27 mouse cellular contexts compared by ENCODE assay signal in the genomic region with DNA sequence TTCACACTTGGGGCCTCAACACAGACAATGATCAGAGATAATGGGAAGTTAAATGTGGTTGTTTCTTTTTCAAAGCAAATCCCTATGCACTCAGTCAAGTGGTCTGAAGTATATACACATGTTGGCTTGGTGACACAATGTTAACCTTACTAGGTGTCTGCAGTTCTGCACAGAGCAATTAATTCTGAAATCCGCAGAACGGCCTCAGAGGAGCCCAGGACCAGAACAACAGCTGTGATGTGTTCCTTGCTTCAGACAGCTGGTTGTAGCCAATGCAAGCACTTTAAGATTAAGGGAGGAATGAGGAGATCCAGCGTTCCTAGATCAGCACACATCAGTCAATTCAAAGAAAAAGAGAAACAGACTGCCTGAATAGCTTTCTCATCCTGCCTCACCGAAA.
DNase-seq lines count a peak whose midpoint lies in the region; ATAC-seq and TF ChIP-seq lines count a peak whose summit lies in the region.
"Had no signal": no experiment of that assay in that cellular context is flagged by ENCODE, and none has a peak within 500 bp of the region (broad histone marks: within the 10 kb centered on the region; RNA-seq: fewer than 3 reads in every experiment).

No protein-coding gene starts in this region.

- no peak overlapping the region for H3K4me2 ChIP-seq in kidney, postnatal 0 days (ENCODE audit: low read length)
- H3K4me2 ChIP-seq in lung, embryonic 16.5 days (ENCODE audit: low read depth, low read length) = no peak overlapping the region
- H3K4me2 ChIP-seq in limb, embryonic 14.5 days (replicated peaks; ENCODE audit: low read depth, low read length, severe bottlenecking) = no peak overlapping the region
- H3K4me2 ChIP-seq: embryonic facial prominence, embryonic 13.5 days; forebrain, embryonic 12.5 days; liver, embryonic 11.5 days; midbrain, embryonic 13.5 days; neural tube, embryonic 15.5 days had no signal

- no peaks in the 10 kb centered on the region for H3K36me3 ChIP-seq in kidney, postnatal 0 days (ENCODE audit: insufficient read depth, low read length)
- H3K36me3 ChIP-seq in lung, embryonic 16.5 days (ENCODE audit: control insufficient read depth, insufficient read depth, low read length) = no peaks in the 10 kb centered on the region
- H3K36me3 ChIP-seq in limb, embryonic 14.5 days (ENCODE audit: control insufficient read depth, insufficient read depth, low read length) = no peaks in the 10 kb centered on the region
- H3K36me3 ChIP-seq: forebrain, embryonic 12.5 days; midbrain, embryonic 13.5 days; neural tube, embryonic 15.5 days had no signal

- H3K4me1 ChIP-seq in kidney, postnatal 0 days (replicated peaks; ENCODE audit: insufficient read depth, low read length) = no peaks in the 10 kb centered on the region
- H3K4me1 ChIP-seq in lung, embryonic 16.5 days (replicated peaks; ENCODE audit: control insufficient read depth, insufficient read depth, low read length) = no peaks in the 10 kb centered on the region; the same call in 1 of the 2 replicates
- H3K4me1 ChIP-seq in limb, embryonic 14.5 days (ENCODE audit: control insufficient read depth, insufficient read depth, low read length) = peaks cover 12% of the 10 kb centered on the region; the same call in 1 of the 2 replicates

- no peak overlapping the region for H3K27ac ChIP-seq in kidney, postnatal 0 days
- no peak overlapping the region for H3K27ac ChIP-seq in lung, embryonic 16.5 days (ENCODE audit: low read length)
- no peak overlapping the region for H3K27ac ChIP-seq in limb, embryonic 14.5 days (replicated peaks; ENCODE audit: low read depth, low read length)
- H3K27ac ChIP-seq: embryonic facial prominence, embryonic 13.5 days; forebrain, embryonic 12.5 days; macrophage; midbrain, embryonic 13.5 days; neural tube, embryonic 15.5 days had no signal

- no peak overlapping the region for H3K4me3 ChIP-seq in kidney, postnatal 0 days (replicated peaks; ENCODE audit: low read depth, low read length)
- no peak overlapping the region for H3K4me3 ChIP-seq in lung, embryonic 16.5 days (ENCODE audit: low read length)
- no peak overlapping the region for H3K4me3 ChIP-seq in limb, embryonic 14.5 days (replicated peaks; ENCODE audit: low read length)
- H3K4me3 ChIP-seq: embryonic facial prominence, embryonic 13.5 days; forebrain, embryonic 12.5 days; midbrain, embryonic 13.5 days; neural tube, embryonic 15.5 days had no signal

- intact Hi-C loops in heart, postnatal 14 days (cut with DNase I) = no loop called here

- TF ChIP-seq CTCF in kidney, postnatal 0 days (IDR thresholded peaks at IDR 0.05; ENCODE audit: low read depth) = no peak

- 24% methylated on average over 4 of the region's 4 CpGs for WGBS in kidney, postnatal 0 days
- 36% methylated on average over 4 of the region's 4 CpGs for WGBS in lung, embryonic 16.5 days
- WGBS in limb, embryonic 14.5 days = 39% methylated on average over 4 of the region's 4 CpGs

- no peaks in the 10 kb centered on the region for H3K27me3 ChIP-seq in kidney, postnatal 0 days (ENCODE audit: insufficient read depth, low read length)
- no peaks in the 10 kb centered on the region for H3K27me3 ChIP-seq in lung, embryonic 16.5 days (ENCODE audit: control insufficient read depth, insufficient read depth, low read depth, low read length)
- H3K27me3 ChIP-seq in limb, embryonic 14.5 days (ENCODE audit: control insufficient read depth, insufficient read depth, low read length) = no peaks in the 10 kb centered on the region
- H3K27me3 ChIP-seq: embryonic facial prominence, embryonic 13.5 days; forebrain, embryonic 12.5 days; midbrain, embryonic 13.5 days; neural tube, embryonic 15.5 days had no signal

- ATAC-seq in kidney, postnatal 0 days (replicated peaks; ENCODE audit: low FRiP score, low read depth) = no peak
- peak; percentile 85 for ATAC-seq in lung, embryonic 16.5 days (ENCODE audit: low read depth)
- peak; percentile 87 for ATAC-seq in limb, embryonic 14.5 days (ENCODE audit: low FRiP score, low read depth)
- ATAC-seq: forebrain, postnatal 0 days; hindbrain, embryonic 16.5 days; midbrain, embryonic 13.5 days had no signal

- H3K9me3 ChIP-seq in kidney, postnatal 0 days (replicated peaks; ENCODE audit: low read length) = no peaks in the 10 kb centered on the region
- H3K9me3 ChIP-seq in lung, embryonic 16.5 days (ENCODE audit: control insufficient read depth, low read length) = no peaks in the 10 kb centered on the region
- H3K9me3 ChIP-seq in limb, embryonic 14.5 days (ENCODE audit: control insufficient read depth, low read length) = no peaks in the 10 kb centered on the region
- H3K9me3 ChIP-seq: embryonic facial prominence, embryonic 13.5 days; forebrain, embryonic 12.5 days; midbrain, embryonic 13.5 days; neural tube, embryonic 15.5 days had no signal

- DNase-seq in heart, postnatal 14 days = peak; percentile 7 to 8
- no peak for DNase-seq in heart, adult 11 months
- DNase-seq in kidney, postnatal 0 days (ENCODE audit: low spot score) = peak; percentile 37
- DNase-seq in kidney, postnatal 25 days = no peak
- no peak for DNase-seq in lung, postnatal 36 days
- DNase-seq in limb, embryonic 14.5 days (ENCODE audit: low spot score) = peak; percentile 23
- no peak for DNase-seq in Muller cell, postnatal 12 days (ENCODE audit: inconsistent ontology term)
- DNase-seq: adrenal gland, postnatal 14 days; cerebellum, adult 11-12 months; cerebellum, adult 9-11 months; embryo, embryonic 11 days; forebrain, postnatal 0 days; gastrocnemius, postnatal 10 days; kidney, adult 11 months; layer of hippocampus, adult 9-11 months; retina, postnatal 1 day; right cerebral cortex, postnatal 14 days; thymus, adult 2 months; thymus, postnatal 36 days had no signal

- no peak for TF ChIP-seq POLR2A in limb, embryonic 14.5 days (IDR thresholded peaks at IDR 0.05; ENCODE audit: borderline replicate concordance, extremely low read depth, insufficient read depth, insufficient read length)

- H3K9ac ChIP-seq in kidney, postnatal 0 days (ENCODE audit: low read depth, low read length) = no peak overlapping the region
- no peak overlapping the region for H3K9ac ChIP-seq in lung, embryonic 16.5 days (ENCODE audit: low read length)
- no peak overlapping the region for H3K9ac ChIP-seq in limb, embryonic 14.5 days (ENCODE audit: low read depth, low read length, severe bottlenecking)
- H3K9ac ChIP-seq: embryonic facial prominence, embryonic 13.5 days; forebrain, embryonic 12.5 days; forebrain, postnatal 0 days; midbrain, embryonic 13.5 days; neural tube, embryonic 15.5 days had no signal

Comparison
In these comparisons a context has a peak if more than half of its experiments do, and no peak if none do; other contexts are left out.
1. DNase-seq: peak in heart, postnatal 14 days (2 of 2), kidney, postnatal 0 days (single experiment) and limb, embryonic 14.5 days (single experiment); none in heart, adult 11 months (single experiment), kidney, postnatal 25 days (0 of 2), lung, postnatal 36 days (single experiment) and Muller cell, postnatal 12 days (single experiment).